Mouse (Mus musculus): ENCODE results near the gene Dock6.

Dock6 gene

GRCm38 (mm10) chr9:21847425-21847824, 5.0 kb downstream of the Dock6 start:
- in situ Hi-C loops (cut with MboI, MseI) = no loop called here

DNA sequence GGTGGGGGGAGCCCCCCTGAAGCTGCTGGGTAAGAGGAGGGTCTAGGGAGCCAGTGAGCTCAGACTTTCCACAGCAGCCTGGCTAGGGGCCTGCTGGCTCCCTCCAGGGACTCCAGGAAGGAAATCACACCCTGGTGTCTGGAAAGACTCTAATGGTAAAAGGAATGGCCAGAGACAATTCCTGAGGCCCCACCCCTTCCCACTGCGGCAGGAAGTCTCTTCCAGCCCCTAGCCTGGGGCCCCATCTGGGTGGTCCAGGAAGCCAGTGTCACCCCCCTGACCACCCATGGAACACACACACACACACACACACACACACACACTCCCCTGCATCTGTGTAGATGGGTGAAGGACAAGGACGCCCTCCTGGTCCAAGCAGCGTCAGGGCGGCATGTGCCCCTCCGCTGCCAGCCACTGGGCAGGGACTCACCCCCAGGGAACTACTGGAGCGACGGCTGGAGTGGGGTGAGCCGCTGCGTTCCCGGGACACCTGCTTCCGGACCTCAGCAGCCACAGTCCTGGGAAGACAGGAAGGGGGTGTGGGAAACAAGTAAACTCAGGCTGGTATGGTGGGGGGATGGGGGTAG, 5.6 kb downstream of the Dock6 start:
- in situ Hi-C loops (cut with MboI, MseI) = no loop called here

DNA sequence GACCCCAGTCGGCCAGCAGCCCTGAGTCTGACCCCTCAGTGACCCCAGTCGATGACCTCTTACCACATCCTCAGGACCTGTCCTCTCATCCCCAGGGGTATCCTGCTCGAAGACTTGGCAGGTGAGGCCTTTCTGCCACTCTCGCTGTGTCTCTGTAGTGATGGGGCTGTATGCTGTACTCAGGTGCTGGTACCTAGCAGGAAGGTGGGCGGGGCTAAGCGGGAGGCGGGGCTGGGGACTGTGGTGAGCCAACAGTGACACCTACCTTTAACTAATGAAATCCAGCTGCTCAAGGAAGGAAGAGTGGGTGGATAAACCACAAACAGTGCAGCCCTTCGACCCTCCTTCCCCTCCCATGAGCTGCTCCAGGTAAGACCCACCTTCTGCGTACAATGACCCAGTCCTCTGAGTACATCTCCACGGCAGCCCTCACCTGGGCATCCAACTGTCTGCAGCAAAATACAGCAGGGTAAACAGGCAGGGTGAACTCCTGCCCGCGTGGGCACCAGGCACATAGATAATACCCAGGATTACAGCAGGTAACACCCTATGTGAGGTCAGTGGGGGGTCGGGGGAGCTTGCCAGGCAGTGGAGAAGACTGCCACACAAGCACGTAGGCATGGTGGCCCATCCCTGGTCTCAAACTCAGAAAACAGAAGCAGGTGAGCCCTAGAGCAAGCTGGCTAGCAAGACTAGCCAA, 6.9 kb downstream of the Dock6 start:
- in situ Hi-C loops (cut with MboI, MseI) = no loop called here

GRCm38 (mm10) chr9:21843086-21843485, 9.3 kb downstream of the Dock6 start:
- in situ Hi-C loops (cut with MboI, MseI) = no loop called here

DNA sequence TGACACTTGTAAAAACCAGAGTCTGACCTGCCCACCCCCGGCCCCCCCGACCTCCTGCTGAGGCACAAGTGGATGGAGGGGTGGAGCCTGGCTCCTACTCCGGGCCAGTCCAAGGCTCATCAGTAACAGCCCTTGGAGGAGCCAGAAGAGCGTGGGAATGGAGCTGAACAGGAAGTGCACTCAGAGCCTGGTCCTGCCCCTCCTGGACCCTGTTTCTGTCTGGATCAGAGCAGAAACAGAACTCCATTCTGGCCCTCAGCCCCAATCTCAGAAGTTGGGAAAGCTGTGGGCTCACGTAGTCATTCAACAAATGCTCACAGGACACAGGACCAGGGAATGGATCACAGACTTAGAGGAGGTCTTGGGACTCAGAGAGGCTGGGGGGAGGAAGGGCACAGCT, 10.0 kb downstream of the Dock6 start:
- in situ Hi-C loops (cut with MboI, MseI) = no loop called here

- in situ Hi-C loops (cut with MboI, MseI) = no loop called here
These were observed 11.1 kb downstream of the Dock6 start for GRCm38 (mm10) chr9:21841340-21841739.

GRCm38 (mm10) chr9:21840115-21840787, 12.2 kb downstream of the Dock6 start:
- in situ Hi-C loops (cut with MboI, MseI) = no loop called here

DNA sequence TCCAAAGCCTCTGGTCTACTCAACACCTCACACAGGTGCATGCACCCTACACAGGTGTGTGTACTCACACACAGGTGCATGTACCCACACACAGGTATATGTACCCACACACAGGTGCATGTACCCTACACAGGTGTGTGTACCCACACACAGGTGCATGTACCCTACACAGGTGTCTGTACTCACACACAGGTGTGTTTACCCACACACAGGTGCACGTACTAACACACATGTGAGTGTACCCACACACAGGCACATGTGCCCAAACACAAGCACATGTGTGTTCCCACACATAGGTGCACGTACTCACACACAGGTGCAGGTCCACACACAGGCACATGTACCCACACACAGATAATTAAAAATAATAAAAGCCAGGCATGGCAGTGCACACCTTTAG, 14.7 kb downstream of the Dock6 start:
- in situ Hi-C loops (cut with MboI, MseI) = no loop called here

DNA sequence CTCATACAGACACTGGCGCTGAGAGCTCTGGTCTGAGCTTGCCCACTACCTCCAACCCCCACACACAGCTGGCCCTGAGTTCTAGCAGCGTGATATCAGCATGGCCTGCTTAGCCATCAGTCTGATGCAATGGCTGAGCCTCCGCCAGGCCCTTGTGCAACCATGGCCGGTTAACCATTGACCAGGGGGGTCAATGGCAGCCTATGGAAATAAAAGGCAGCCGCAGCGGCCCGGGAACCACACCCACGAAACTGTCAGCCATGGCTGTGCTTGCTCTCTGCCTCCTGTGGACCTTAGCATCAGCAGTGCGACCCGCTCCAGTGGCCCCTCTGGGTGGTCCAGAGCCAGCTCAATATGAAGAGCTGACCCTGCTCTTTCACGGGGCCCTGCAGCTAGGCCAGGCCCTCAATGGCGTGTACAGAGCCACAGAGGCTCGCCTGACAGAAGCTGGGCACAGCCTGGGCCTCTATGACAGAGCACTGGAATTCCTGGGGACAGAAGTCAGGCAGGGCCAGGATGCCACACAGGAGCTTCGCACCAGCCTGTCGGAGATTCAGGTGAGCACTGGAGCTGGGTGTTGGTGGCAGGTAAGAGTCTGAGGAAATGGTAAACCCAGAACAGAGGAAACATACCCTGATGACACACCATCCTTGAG, 17.1 kb downstream of the Dock6 start, which contains the start of gene Angptl8:
TSS of gene Angptl8 (plus strand) at position 253 of the 655 bp plus-strand sequence.
- in situ Hi-C loops (cut with MboI, MseI) = no loop called here

DNA sequence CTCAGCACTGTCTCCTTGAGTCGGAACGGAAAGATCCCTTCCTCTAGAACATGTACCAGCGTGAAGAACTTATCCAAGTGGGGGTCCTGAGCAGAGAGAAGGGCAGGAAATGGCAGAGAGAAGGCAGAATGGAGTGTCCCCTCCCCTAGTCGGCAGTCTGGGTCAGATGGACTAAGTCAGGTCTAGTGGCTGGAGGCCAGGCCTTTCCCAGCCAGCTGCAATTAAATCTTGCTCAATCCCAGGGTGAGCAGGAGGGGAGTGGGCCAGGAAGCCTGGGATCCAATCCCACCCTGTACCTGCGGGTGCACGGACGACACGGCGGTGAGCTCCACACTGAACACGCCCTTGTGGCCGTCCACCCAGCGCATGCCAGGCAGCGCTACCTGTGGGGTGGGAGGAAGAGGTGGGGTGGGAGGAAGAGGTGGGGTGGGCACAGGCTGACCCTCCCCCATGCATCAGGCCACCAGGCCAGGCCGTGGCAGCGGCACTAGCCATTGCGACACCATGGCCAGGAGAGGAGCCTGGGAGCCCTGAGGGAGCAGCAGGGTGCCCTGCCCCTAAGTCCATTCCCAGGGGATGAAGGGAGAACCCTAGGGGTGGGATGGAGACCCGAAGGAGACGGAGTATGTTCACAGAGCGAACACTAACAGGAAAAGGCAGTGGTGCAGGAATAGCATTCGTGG, 20.7 kb downstream of the Dock6 start:
- in situ Hi-C loops (cut with MboI, MseI) = no loop called here

DNA sequence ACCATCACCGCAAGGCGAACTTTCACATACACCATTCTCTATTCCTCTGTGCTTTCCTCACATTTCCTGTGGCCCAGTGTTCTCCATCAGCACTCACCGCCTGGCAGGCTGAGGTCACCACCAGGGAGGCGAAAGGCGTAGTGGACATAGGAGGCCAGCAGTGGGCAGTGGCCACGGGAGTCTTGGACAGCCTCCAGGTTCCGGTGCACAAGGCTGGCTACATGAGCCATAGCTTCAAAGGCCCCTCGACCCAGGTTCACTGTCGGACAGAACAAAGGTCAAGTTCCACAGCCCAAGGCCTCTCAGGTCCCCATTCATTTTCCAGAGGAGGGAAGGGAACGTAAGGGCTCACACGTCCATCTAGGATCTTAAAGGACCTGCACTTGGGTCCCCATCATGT, 21.5 kb downstream of the Dock6 start:
- in situ Hi-C loops (cut with MboI, MseI) = no loop called here

GRCm38 (mm10) chr9:21830461-21830850, 22.0 kb downstream of the Dock6 start:
- in situ Hi-C loops (cut with MboI, MseI) = no loop called here

DNA sequence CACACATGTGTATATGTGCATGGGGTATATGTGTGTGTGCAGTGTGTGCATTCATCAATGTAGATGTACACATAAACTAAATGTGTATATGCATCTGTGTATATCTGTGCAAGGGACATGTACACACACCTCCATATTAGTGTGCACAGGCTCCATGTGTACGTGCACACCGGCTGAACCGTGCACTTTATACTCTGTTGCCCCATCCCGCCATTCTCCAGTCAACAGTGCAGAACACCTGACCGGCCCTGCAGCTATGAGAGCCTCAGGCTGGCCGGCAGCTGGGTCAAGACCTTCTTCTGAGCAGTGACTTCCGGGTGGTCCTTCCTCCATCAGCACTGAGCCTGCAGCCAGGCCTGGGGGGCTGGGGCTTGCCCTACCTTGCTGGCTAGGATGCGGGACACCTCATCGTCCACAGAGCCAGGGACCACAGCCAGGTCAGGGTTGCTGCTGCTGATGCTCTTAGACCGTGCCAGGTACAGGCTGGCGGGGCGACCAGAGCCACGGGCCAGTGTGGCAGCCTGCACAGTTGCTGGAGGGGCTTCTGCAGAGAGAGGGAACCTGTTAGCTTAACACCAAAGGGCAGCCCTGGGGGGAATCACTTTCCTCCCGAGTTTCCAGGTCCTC, 22.5 kb downstream of the Dock6 start:
- in situ Hi-C loops (cut with MboI, MseI) = no loop called here

DNA sequence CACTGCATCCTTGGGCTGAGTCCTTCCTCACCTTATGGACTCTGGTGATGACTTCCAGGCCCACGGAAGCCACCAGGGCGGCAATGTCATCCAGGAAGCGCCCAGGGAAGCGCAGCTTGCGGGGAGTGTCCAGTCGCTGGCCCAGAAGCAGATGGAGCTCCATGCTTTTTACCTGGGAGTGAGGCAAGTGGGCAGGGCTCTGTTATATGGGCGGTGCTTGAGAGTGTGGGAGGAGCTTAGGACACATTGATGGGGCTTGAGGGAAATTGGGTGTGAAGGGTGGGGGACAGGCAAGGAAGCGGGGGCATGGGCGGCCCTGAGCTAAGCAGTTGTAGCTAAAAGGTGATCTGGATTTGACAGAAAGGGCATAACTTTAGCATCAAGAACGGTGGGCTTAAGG, 28.1 kb downstream of the Dock6 start:
- in situ Hi-C loops (cut with MboI, MseI) = no loop called here

DNA sequence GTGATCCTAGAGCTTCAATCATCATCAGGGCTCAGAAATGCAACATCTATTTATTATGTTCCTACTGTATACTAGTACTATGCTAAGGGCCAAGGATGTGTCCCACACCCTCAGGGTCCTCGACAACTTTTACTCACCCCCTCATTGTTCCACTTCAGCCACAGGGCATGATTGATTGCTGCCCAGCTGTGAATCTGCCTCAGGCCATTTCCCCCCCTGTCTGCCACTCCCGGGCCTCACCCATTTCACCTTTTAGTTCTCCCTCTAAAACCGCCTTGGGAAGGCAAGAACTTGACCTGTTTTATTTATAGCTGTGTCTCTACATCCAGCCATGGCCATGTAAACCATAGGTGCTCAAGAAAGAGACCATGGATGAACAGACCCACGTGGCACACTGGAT, 28.5 kb downstream of the Dock6 start:
- in situ Hi-C loops (cut with MboI, MseI) = no loop called here

GRCm38 (mm10) chr9:21822686-21823085, 29.7 kb downstream of the Dock6 start:
- in situ Hi-C loops (cut with MboI, MseI) = no loop called here

- in situ Hi-C loops (cut with MboI, MseI) = no loop called here
These were observed 32.3 kb downstream of the Dock6 start for GRCm38 (mm10) chr9:21820183-21820582.

- in situ Hi-C loops (cut with MboI, MseI) = no loop called here
These were observed 33.2 kb downstream of the Dock6 start for GRCm38 (mm10) chr9:21819181-21819729.

GRCm38 (mm10) chr9:21818561-21818960, 33.9 kb downstream of the Dock6 start:
- in situ Hi-C loops (cut with MboI, MseI) = no loop called here

DNA sequence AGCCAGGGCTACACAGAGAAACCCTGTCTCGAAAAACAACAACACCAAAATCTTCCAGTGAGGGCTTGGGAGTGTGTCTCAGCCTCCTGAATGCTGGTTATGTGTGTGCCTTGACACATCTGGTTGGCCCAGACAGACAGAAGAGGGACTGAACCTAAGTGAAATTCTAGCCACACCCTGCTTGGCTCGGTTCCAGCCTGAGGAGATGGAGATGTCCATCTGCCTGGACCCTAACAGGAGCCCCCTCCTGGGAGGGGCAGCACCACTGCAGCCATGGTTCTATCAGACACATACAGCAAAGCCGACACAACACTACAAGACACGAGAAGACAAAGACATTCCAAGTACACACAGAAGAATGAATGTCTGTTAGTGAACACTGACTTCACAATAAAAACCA, 34.3 kb downstream of the Dock6 start:
- in situ Hi-C loops (cut with MboI, MseI) = no loop called here

- in situ Hi-C loops (cut with MboI, MseI) = no loop called here
These were observed 35.6 kb downstream of the Dock6 start for GRCm38 (mm10) chr9:21816716-21817305.

Data from T-helper 2 cell (primary cell).